Mouse (Mus musculus): Measurements from ENCODE around the gene CK137956.

Gene CK137956

DNA sequence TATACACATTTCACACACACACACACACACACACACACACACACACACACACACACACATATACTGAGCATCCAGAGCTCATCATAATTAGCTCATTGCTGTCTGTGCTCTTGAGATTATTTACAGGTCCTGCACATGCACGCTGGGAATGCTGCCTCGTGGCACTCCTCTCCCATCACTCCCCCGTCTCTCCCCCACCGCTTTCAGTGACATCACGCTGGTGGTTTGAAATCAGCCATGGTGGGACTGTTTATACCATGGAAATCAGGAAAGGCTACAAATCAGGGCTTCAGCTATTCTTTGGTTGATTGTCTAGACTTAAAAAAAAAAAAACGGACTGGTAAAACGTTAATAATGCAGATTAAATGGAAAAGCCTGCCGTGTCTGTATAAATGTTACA lies 63.6 kb downstream of the CK137956 start:
- DNase-seq (ENCODE audit: low read depth), result no peak

DNA sequence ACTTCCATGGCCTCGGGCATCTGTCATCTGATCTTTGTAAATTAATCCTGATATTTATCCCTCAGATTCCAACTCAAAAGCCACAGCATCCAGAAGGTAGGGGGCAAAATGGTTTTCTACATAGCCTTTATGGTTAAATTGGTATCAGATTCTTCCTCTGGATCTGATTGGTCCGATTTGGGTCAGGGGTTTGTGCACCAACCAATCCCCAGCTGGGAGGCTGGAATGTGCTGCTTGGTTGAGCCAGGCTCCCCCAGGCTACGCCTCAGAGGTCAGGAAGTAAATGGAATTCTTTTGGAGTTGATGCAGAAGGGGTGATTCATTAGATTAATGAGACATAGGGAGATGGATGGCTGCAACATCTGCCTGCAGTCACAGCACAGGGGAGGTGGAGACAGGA lies 66.8 kb downstream of the CK137956 start:
- no peak for DNase-seq (ENCODE audit: low read depth)

GRCm38 (mm10) chr4:127900893-127901456 lies 69.8 kb downstream of the CK137956 start:
- DNase-seq (ENCODE audit: low read depth), result no peak

GRCm38 (mm10) chr4:127889071-127889470 lies 81.7 kb downstream of the CK137956 start:
- no peak for DNase-seq (ENCODE audit: low read depth)

GRCm38 (mm10) chr4:127878966-127879365 lies 91.8 kb downstream of the CK137956 start:
- DNase-seq (ENCODE audit: low read depth), result no peak

Data from c-Kit-positive CD71-negative TER-119-negative erythroid progenitor cells, embryonic 14.5 days (primary cell).